Mouse (Mus musculus) thymus, adult 2 months (tissue): Measurements from ENCODE around the gene Hpcal1.

Experiments
- CTCF ChIP-seq: fragments of 200-500 bp; IDR thresholded peaks from 2 replicates; pipeline ENCODE4 v1.5.1; 2012; ENCODE audit warnings: mild to moderate bottlenecking, control low read depth, low read length, moderate library complexity, borderline replicate concordance; ENCODE audit not compliant: control insufficient read depth, poor library complexity, insufficient read depth; ENCODE audit errors: extremely low read depth
- POLR2A ChIP-seq: fragments of 200-500 bp; IDR thresholded peaks from 2 replicates; pipeline ENCODE4 v1.6.1; 2012; ENCODE audit warnings: mild to moderate bottlenecking, low read length, control low read depth, moderate library complexity; ENCODE audit not compliant: control insufficient read depth, poor library complexity, insufficient read depth; ENCODE audit errors: extremely low read depth

DNA sequence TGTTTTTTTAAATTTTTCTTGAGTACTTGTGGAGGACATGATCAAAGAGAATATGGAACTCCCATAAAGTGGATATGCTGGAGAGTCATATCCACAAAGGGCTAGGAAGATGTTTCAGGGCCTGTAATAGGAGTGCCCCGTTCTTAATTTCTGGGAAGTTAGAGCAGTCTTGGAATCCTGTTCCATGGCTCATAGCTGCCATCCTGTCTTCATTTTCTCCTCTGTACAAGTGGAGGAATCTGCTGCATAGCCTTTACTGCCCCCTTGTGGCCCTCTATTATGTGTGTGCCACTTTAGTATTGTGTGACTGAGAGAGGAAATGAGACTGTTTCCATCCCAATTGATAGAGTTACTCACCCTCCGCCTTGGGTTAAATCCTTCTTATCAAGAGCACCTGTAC, 117.9 kb downstream of the Hpcal1 start:
- TF ChIP-seq POLR2A = no peak
- TF ChIP-seq CTCF = no peak
